Mouse (Mus musculus): ENCODE results near the gene Mcoln1.

Gene Mcoln1

DNA sequence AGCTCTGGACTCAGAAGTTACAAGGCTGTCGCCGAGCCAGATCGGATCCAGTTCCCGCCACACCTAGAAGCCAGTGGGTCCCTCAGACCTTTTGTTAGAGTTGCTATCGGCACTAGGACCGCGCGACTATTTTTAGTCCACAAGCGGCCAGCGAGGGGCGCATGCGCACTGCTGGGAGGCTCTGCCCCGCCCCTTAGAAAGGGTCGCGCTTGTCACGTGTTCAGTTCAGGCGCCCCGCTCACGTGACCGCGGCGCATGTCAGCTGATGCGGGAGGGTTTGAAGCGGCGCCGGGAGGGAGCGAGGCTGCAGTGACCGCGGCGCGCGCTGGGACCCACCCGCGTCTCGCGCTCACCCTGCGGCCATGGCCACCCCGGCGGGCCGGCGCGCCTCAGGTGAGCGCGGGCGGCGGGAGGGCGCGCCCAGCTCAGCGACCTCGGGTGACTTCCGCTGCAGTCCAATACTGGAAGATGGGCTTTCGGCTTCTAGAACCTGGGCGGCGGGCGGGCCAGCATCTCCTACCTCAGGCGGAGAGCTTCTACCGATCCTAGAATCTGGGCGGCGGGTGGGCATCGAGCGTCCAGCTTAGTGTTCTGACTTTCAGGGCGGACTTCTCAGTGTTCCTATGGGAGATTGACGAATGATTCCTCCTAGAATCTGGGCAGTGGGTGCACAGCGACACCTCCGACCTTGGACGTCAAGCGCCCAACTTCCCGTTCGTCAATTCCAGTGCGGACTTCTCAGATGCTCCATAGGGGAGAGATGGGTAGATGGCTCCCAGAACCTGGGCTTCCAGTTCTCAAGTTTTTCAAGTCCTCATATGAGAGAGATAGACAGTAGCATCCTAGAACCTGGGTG lies at the start of gene Mcoln1:
Gene Mcoln1, plus strand, starts transcription at position 223 of the 856 bp plus-strand sequence.
- DNase-seq = peak; percentile 99

- peak; percentile 80 to 86 for DNase-seq
Observed at GRCm38 (mm10) chr8:3450670-3451069, 49.6 kb upstream of the Mcoln1 start.

GRCm38 (mm10) chr8:3451992-3452391 lies 48.3 kb upstream of the Mcoln1 start:
- DNase-seq = no peak

DNA sequence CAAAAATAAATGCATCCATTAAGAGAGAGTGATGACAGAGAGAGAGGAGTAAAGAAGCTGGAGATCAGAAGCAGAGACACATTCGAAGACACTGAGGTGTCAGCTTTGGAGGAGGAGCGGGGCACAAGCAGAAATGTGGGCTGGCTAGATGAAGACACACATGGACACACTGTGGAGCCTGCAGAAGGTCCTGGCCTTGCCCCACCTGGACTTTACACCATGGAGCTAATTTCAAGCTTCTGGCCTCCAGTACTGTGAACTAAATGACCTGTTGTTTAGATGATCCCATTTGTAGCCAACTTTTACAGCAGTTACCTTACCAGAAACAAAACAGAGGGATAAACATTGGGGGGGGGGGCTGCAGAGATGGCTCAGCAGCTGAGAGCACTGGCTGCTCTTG lies 37.0 kb upstream of the Mcoln1 start:
- DNase-seq = no peak

DNA sequence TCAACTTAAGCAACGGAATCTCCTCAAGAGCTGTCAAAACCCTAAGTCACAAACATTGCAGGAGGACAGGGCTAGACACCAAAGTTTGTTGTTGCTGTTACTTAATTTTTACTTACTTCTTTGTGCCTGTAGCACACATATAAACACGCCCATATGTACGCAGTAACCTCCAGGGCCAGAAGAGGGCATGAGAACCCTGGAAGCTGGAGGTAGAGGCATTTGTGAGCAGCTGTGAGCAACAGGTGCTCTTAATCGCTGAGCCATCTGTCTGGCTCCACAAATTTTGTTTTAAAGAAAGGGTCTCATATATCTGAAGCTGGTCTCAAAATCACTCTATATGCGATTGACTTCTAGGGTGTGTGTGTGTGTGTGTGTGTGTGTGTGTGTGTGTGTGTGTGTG lies 35.9 kb upstream of the Mcoln1 start:
- peak; percentile 72 to 73 for DNase-seq

- peak; percentile 100 for DNase-seq
Observed at GRCm38 (mm10) chr8:3467006-3467885, 33.0 kb upstream of the Mcoln1 start, which contains the start of gene Pex11g. Pex11g (minus strand) TSS chr8:3467680.

DNA sequence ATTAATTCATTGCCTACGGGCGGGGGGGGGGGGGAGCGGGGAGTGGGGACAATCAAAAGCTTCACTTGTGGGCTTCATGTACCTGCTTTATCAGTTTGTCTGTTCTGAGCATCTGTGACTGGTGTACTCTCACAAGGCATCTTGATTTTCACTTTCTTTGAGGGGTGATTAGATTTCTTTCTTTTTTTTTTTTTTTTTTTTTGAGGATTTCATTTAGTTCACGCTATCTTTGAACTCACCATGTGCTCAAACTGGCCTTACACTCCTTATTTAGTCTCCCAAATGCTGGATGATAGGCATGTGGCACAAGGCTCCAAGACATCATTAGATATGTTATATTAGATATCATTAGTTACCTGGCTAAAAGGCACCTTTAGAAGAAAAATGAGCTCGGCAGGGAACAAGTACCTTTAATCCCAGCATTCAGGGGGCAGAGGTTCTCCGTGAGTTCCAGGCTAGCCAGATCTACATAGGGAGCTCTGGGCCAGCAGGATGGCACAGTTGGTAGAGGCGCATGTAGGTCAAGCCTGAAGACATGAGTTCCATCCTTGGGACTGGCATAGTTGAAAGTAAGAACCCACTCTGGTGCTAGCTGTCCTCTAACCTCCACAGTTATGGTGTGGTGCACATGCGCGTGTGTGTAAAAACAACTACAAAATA lies 32.2 kb upstream of the Mcoln1 start:
- no peak for DNase-seq

DNA sequence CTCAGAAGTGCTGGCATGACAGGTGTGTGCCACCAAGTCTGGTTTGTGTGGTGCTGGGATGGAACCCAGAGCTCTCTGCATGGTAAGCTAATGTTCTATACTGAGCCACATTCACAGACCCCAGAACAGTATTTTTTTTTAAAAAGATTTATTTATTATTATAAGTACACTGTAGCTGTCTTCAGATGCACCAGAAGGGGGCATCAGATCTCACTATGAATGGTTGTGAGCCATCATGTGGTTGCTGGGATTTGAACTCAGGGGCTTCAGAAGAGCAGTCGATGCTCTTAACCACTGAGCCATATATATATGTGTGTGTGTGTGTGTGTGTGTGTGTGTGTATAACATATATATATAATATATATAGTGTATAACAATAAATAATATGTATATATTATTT lies 31.4 kb upstream of the Mcoln1 start:
- no peak for DNase-seq

- DNase-seq = no peak
Observed at GRCm38 (mm10) chr8:3470562-3470961, 29.7 kb upstream of the Mcoln1 start, which contains the start of gene Tex45. Tex45 (plus strand) TSS chr8:3470862.

- DNase-seq = no peak
Observed at GRCm38 (mm10) chr8:3475715-3476429, 24.4 kb upstream of the Mcoln1 start.

- no peak for DNase-seq
Observed at GRCm38 (mm10) chr8:3480221-3480785, 20.0 kb upstream of the Mcoln1 start.

DNA sequence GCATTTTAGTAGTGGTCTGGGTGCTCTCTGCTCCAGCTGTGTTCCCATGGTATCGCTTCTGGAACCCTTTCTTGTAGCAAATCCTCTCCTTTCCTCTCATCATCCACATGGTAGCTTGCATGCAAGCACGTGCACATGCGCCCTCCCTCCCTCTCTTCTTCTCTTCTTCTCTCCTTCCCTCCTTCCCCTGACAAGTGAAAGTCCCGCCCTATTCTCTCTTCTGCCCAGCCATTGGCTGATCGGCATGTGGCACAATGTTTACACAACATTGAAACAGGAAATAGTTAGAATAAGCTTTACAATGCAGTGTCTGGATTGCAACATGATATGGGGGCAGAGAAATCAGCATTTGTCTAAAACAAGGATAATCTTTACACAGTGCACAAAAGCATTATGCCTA lies 18.7 kb upstream of the Mcoln1 start:
- DNase-seq = no peak

DNA sequence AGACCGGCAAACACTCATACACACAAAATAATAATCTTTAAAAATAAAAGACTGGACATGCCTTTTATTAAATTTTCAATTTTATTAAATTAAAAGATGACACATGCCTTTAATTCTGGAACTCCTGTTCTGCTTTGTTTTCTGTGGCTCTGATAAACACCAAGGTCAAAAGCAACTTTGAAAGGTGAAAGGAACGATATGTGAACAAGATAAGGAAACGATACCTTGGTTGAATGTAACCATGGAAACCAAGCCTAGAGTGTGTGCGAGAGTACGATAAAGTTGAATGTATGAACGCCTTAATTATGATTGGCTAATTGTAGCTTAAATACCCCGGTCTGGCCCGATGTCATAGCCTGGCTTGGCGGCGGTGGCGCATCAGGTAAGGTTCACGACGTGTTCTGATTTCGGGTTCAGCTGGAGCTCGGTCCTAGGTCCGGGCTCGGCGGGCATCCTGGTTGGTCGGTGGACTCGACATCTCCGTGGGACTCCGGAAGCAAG lies 18.0 kb upstream of the Mcoln1 start:
- DNase-seq = no peak

DNA sequence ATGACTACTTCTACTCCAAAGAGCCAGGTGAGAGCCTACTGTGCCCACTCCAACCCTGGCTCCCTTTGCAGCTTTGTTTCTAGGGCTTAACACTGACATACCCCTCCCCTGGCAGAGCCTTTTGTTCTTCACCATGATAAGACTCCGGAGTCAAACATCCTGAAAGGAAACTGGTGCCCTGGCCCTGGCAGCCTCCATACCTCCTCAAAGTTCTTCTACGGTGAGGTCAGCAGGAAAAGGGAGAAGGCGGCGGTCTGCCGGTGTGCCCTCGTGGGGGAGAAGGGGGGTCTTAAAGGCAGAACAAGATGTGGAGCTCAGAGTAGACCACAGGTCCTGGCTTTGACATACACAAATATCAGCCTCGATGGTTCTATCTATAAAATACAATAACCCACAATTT lies 16.7 kb upstream of the Mcoln1 start:
- no peak for DNase-seq

DNA sequence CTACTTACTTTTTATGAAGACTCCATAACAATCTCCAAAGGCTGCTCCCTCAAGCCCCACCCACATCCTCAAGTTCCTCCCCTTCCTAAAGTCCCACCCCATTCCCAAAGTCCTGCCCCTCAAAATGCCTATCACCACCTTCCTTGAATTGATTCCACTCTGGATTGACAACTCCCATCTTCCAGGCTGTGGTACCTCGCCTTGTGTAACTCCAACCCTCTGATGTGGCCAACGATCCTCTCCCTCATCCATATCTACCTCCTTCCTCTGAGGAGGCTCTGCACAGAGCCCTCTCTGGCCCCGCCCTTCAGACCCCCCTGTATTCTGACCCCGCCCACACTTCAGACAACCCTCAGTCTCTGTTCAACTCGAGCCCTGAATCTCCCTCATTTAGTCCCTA lies 15.1 kb upstream of the Mcoln1 start:
- no peak for DNase-seq

DNA sequence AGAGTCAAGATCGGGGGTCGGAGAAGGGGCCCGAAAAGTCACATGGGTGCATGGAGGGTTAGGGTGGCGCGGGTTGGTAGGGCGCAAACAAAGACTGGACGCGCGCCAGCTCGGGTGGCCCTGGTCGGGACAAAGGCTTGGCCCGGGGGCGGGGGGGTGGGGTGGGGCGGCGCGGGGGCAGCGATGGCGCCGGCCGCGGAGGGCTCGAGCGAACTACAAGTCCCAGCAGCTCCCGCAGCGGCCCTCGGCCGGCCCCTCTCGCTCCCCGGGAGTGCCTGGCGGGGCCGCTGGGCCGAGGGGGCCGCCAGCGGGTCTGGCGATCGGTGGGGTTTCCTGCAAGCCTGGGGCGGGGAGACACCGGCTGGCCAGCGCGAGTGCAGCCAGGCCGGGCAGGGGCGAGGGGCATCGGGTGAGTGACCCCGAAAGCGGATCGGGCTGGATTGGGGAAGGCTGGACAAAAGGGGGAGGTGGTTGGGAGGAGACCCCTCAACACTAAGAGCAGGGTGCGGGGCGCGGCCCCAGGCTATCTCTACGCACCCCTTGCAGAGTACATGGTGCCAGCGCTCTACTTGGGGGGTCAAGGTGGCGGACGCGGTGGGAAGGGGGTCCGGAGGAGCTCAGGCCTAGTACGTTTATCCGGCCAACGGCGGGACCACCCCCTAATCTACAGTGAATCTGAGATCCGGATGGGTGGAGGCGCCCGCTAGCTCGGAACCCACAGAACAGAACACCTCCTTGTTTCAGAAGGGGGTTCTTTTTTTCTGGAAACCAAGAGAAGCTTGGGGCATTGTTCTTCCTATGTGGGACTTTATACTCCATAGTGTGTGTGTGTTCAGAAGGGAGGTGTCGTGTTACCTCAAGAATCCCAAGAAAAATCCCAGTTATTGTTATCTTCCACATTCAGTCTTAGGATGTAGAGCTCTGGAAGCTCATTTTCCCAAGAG lies 7.1 kb upstream of the Mcoln1 start, which contains the start of gene Zfp358:
Gene Zfp358, plus strand, starts transcription at position 238 of the 944 bp plus-strand sequence.
- DNase-seq = peak; percentile 91 to 92

GRCm38 (mm10) chr8:3493845-3494208 lies 6.4 kb upstream of the Mcoln1 start:
- DNase-seq = peak in 1 of 2 experiments; percentile 27

DNA sequence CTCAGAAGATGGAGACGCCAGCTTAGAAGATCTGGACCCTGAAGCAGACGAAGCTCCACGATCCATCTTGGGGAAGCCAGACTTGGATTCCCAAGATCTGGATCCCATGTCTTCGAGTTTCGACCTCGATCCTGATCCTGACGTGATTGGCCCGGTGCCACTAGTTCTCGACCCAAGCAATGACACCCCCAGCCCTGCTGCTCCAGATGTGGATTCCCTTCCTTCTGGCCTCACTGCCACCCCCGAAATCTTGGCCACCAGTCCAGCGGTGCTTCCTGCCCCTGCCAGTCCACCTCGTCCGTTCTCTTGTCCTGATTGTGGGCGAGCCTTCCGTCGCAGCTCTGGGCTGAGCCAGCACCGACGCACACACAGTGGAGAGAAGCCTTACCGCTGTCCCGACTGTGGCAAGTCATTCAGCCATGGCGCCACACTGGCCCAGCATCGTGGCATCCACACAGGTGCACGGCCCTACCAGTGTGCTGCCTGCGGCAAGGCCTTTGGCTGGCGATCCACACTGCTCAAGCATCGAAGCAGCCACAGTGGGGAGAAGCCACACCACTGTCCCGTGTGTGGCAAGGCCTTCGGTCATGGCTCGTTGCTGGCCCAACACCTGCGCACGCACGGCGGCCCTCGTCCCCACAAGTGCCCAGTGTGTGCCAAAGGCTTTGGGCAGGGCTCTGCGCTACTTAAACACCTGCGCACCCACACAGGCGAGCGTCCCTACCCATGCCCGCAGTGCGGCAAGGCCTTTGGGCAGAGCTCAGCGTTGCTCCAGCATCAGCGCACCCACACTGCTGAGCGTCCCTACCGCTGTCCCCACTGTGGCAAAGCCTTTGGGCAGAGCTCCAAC lies 4.5 kb upstream of the Mcoln1 start:
- DNase-seq = peak; percentile 37 to 39

DNA sequence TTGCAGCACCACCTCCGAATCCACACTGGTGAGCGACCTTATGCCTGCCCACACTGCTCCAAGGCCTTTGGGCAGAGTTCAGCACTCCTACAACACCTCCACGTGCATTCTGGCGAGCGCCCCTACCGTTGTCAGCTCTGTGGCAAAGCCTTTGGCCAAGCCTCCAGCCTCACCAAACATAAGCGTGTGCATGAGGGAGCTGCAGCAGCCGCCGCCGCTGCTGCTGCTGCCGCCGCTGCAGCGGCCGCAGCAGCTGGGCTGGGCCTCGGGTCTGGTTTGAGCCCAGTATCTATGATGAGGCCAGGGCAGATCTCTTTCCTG lies 3.9 kb upstream of the Mcoln1 start:
- DNase-seq = peak in 1 of 2 experiments; percentile 26

DNA sequence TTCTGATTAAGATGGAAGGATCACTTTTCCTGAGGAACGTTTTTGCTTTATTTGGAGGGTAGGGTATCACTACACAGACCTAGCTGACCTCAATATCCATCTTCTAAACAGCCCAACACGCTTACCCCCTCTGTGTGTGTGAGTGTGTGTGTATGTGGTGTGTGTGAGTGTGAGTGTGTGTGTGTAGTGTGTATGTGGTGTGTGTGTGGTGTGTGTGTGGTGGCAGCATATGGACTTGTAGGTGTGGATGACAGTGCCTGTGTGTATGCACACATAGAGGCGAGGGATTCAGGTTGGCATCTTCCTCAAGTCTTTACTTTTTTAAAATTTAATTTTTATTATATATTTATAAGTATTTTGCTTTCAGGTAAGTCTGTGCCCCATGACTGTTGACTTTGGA lies 1.7 kb upstream of the Mcoln1 start:
- no peak for DNase-seq
